Mouse (Mus musculus): ENCODE results near the gene Gm609.
A peak's percentile ranks its signal among the peaks of the same experiment; 100 is the strongest.

Gm609 gene

DNA sequence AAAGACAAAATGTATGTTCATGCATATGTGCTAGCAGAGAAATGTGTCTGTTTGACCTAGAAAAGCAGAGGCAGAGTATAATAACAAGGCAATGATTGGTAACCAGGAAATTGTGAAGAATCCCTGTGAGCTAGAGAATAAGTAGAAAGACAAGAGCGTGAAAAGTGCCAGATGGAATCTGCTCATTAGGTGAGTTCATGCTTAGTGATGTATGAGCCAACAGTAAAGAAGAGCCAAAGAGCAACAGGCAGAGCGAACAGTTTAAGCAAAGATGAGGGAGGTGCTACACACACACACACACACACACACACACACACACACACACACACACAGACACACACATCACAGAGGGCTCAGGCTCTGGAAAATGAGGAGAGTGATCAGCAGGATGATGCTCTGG is 95.3 kb downstream of the Gm609 start:
- DNase-seq (ENCODE audit: low read depth, low spot score), result no peak

DNA sequence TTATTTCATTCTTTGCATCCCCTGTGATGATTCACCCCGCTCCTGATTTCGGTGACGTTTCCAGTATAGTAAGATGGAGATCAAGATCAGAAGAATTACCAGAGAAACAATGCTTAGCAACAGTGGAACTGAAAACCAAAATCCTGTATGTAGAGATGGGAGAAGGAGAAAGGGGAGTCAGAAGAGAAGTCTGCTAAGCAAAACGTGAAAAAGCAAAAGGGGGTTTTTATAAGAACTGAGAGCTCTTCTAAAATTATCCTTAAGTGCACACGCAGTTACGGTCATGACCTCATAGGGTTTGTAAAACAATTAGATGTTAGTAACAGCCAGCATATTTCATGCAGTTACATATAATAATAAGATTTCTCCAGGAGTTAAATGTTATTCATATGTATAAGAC is 100.5 kb downstream of the Gm609 start:
- DNase-seq (ENCODE audit: low read depth, low spot score), result peak; percentile 67

DNA sequence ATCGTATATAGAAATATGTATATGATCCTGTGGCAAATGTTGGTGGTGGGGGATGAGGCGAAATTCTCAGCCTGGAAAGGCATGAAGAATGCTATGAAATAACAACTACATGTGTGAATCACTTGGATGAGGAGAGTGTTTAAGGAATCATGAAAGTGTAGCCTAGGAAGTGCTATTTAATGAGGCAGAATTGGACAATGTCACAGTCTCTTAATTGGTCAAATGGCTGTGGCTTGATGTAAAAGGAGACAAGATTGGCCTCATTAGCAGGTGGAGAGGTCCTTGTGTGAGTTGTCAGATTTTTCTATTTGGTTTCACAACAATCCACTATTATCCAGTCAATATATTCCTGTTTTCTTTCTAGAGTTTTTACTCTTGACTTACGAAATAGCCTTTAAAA is 101.1 kb downstream of the Gm609 start:
- DNase-seq (ENCODE audit: low read depth, low spot score), result peak; percentile 50

DNA sequence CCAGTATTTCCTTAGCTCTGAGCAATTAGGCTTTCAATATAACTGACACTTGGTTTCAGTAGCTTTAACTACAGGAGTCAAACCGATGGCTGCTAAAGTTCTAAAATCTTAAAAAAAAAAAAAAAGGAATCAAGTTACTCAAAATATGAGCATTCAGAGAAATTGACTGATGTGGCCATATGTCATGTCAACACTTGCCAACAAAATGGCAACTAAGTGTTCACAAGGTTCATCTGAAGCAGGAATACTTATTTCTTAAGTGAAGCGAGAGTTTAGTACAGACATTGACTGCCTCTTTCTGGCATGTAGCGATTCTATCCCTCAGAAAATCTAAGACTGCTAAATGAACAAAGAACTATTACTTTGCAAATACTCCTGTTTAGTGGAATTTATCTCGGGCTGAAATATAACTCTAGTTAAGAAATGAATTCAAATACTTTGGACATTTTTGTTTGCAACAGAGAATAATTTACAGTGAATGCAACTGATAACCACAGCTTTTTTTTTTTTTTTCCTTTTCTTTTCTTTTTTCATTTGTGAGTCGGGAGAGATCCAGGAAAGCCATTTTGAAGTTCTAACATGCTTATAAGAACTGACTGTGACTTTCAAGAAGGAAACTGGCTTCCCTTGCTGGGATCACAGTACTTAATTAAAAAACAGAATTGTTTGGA is 102.3 kb downstream of the Gm609 start:
- DNase-seq (ENCODE audit: low read depth, low spot score), result no peak

DNA sequence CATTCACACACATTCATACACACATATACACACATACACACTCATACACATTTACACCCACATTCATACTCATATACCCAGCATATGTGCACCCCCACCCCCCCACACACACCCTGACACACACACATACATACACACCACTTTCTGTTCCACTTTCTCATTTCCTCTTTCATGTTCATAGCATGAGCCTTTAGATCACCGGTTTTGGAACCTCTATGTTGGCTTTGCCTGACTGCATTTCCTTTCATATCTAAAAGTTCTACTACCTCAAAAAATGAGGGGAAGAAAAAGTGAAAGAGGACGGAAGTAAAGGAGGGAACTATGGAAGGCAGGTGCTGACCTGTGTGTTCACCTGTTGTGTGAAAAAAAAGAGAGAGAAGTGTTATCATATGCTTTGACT is 102.9 kb downstream of the Gm609 start:
- peak; percentile 88 for DNase-seq (ENCODE audit: low read depth, low spot score)

DNA sequence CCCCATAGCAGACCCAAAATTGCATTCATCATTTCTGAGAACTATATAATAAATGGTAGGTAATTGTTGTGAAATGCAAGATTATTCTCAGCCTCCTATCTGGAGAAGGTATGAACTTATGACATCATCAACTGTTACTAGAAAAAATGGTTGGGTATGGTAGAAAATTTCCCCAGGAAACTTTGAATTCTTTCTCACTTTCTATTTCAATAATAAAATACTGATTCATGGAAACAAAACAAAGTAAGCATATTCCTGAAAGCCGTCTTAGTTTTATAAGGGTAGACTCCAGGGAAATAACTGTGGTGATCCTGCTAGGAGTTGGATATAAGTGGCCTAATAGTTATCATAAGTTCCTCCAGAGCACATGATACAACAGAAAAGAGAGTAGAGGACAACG is 103.7 kb downstream of the Gm609 start:
- DNase-seq (ENCODE audit: low read depth, low spot score), result no peak

DNA sequence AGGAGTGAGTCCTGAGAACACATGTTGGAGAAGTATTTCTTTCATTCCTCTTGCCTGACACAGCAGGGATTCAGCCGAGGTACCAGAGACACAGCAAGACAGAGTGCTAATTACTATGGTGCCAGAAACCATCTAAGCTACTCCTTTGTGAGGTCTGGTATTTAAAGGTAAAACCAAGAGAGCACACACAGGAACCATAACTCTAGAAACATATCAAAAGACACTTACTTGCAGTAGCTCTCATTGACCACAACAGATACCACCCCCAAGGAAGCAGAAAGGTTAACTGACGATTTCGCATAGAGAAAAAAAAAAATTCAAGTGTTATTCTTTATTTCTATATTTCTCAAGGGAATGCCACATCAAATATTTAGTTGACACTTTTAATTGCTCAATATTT is 111.0 kb downstream of the Gm609 start:
- DNase-seq (ENCODE audit: low read depth, low spot score), result no peak

DNA sequence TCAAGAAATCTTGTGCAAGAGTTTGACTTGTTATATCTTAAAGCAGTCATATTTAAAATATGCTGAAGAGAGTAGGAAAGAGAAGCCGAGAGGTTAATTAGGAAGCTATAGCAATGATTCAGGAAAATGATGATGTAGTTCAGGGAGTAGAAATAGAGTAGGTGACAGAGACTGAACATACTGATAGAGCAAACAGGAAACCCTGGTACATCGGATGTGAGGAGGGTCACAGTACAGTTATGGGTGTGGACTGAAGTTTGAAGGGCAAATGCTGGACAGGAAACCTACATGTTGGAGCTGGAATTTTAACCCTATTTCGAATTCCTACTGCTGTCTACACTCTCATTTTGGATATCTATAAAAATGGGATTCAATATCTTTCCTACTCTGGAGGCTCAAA is 113.8 kb downstream of the Gm609 start:
- no peak for DNase-seq (ENCODE audit: low read depth, low spot score)

DNA sequence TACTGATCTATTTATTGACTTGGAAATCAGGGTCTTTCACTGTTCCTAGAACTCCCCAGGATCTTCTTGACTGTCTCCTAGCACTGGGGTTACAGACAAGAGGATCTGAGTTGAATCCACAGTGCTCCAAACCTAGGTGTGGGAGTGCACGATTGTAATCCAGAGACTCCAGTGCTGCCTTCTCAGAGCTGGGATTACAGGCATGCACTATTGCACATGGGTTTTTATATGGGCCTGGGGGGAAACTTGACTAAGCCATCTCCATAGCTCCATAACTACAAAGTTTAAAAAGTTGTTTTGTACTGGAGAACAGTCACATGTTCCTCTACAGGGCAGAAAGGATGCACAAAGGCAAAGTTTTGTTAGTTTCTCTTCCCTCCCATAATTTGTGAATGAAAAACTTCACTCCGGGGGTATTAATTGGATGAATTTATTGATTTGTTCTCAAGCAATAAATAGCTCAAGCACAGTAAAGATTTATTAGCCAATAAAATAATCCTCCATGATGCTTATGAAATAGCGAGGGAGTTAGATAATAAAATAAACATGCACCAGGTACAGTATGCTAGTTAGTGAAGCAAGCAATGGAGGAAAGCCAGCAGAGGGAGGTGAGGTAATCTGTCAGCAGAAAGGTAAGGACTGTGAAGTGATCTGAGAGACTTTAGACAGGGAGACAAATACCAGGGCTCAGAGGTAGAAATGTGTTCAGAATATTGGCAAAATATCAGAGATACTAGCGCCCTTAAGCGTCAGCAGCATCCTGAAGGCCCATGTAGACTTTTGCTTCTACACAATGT is 114.4 kb downstream of the Gm609 start:
- no peak for DNase-seq (ENCODE audit: low read depth, low spot score)

DNA sequence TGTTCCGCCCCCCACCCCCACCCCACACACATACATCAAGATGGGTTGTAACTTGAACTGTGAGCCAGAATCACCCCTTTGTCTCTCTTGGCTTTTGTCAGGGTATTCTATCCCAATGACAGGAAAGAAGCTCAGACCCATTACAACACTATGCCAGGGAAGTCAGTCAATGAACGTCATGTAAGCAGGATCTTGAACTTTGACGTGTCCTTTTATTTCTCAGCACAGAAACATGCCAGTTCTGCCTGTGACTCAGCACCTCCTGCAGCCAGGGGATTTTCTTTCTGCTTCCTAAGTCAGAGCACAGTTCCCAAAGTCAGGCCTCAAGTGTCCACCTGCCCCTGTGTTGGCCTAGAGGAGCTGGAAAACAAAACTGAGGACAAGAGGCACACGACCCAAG is 115.4 kb downstream of the Gm609 start:
- DNase-seq (ENCODE audit: low read depth, low spot score), result no peak

DNA sequence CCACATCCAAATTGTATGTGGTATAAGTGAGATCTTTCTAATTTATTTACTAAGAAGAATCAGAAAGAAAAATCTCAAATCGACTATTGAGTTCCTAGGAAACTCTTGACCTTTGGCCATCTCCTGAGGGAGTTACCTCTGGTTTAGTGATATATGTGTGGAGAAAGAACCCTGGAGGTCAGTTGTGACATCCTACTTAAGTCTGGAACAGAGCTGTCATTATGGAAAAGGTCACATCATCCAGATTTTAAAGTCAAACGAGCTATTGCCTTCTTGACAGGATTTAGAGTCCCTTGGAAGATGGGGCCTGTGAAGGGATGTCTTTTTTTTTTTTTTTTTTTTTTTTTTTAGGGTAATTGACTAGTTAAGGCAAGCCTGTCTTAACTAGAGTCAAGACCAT is 116.0 kb downstream of the Gm609 start:
- DNase-seq (ENCODE audit: low read depth, low spot score), result no peak

DNA sequence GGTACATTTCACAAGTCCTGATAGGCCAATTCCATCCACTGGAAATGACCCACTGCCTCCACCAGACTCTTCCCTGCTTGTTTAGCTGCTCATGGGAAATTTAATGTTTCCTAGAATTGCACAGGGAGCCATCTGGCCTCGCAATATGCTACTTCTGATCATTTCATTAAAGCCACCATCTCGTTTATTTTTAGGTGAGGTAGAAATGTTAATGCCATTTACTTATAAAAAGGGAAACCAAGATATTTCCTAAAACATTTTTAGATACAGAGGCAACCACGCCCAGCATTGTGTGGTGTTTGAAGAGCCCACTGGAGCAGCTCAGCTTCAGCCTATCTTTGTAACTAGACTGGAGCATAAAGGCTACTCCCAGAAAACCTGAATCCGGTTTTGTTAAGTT is 116.5 kb downstream of the Gm609 start:
- no peak for DNase-seq (ENCODE audit: low read depth, low spot score)

DNA sequence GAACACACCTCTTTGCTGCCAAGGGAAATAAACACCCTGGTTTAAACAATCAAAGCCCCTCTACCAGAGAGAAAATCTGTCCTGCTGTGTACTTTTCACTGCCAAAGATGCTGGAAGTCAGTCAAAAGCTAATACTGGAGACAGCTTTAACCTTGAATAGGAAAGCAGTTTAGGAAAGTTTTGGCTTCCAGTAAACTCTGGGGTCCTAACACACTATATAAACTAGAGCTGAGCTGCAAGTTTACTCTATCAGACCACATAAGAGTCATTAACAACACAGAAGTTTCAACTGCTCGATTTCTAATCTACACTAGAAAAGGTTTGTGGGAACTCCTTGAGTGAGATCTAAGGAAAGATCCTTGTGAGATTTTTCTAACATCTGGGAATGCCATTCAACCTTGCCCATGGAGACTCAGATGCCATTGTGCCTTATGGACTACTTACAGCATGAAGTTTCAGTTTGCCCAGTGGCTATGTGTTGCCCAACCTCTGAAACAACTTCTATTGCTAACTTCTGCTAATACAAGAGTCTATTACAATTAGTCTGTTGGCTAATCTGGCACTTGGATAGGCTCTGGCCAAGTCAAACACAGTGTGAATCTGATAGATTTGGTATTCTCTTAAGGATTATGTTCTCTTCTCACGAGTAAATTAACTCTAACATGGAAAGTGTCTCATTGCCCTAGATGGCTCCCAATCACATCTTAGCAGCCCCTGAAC is 117.1 kb downstream of the Gm609 start:
- DNase-seq (ENCODE audit: low read depth, low spot score), result no peak

DNA sequence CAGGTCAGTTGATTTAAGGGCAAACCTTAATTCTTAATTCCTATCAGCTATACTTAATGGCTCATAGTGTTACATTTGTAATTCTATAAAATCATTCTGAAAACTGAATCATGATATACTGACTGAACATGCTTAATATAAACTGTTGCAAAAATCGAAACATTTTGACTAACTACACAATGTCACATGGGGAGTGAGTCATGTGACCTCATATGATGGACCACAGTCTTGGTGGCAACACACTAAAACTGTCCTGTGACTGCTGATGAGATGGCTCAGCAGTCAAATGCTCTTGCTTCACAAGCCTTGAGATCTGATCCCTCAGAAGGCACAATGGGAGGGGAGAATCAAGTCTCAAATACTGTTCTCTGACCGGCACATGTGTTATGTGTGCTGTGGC is 118.7 kb downstream of the Gm609 start:
- DNase-seq (ENCODE audit: low read depth, low spot score), result no peak

DNA sequence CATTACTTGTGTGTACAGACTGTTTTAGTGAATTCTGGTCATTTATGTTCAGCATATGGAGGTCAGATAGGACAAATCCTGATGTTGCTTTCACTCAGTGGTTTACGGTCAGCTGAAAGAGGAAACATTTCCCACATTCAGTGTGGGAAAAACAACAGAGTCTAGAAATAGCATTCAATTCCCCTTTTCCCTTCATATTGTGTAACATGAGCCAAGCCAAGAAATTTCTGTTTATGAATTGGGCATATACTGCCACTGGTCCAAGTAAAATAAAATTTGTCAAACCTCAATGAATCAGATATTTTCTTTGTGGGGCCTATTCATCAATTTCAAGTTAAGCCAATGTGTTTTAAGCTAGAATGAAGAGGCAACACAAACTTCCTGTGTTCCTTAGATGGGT is 121.7 kb downstream of the Gm609 start:
- DNase-seq (ENCODE audit: low read depth, low spot score), result no peak

DNA sequence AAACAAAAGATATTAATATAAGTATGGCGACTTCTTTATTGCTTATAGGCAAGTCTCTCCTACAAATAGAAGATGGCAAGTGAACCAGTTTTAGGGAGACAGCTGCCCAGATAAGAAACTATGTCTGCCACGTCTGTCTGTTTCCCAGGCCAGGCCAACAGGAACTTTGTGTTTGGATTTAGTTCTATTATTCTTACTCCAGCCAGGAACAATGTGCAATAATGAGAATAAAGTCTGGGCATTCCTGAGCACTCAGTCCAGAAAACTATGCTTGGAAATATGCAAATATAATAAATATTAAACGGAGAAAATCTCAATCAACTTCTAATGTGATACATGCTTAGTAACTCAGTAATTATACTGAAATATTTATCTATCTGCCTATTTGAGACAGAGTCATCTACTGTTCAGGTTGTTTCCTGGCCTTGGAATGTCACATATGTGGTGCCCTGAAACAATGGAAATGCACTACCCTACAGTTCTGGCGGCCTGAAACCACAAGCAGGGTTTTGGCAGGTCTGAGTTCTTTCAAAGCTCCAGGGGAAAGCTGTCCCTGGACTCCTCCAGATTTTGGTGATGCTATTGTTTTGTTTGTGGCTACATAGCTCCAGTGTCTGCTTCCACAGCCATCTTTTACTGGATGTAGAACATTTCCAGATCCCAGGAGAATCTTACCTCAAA is 123.3 kb downstream of the Gm609 start:
- DNase-seq (ENCODE audit: low read depth, low spot score), result no peak

DNA sequence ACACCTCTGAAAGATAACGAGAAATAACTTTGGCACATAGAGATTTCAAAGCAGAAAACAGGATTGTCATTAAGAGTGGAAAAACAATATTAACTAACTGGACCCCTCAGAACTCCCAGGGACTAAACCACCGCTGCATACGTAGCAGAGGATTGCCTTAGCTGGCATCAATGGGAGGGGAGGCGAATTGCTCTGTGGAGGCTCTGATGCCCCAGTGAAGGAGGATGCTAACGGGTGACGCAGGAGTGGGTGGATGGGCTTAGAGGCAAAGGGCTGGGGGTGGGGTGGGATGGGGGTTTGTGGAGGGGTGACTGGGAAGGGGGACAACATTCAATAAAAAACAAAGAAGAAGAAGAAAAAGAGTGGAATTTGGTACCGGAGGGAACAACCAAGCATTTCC is 126.7 kb downstream of the Gm609 start:
- DNase-seq (ENCODE audit: low read depth, low spot score), result no peak

DNA sequence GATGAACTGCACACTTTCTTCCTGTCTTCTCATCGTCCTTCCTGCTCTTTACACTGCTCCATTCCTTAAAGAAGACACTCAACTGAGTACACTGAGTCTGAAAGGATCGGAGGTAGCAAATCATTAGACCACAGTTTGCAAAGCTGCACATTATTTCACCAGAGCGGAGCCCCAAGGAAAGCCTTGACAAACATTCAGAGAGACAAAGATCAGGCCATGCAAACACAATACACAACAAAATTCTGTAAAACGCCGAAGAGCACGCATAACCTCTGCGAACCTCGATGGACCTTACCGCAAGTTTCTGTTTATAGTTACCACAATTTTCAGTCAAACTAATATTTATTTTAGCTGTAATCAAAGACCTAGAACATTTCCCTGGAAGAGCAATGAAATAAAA is 127.4 kb downstream of the Gm609 start:
- peak; percentile 54 for DNase-seq (ENCODE audit: low read depth, low spot score)

DNA sequence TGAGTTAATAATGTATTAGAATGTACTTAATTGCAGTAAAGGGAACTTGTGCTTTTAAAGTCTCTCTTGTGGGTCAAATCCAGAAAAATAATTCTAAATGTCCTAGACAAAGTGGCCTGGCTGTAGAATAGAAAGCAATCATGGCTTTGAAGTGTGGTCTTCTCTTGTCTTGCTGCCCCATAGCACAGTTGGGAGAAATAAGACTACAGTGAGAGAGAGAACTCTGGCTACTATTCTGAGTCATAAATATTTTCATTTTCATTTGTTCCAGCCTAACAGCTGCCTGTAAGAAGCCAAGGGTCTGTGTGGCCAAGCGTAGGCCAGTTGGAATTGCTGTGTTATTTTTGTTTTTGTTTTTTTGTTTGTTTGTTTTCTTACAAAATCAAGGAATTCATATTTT is 128.1 kb downstream of the Gm609 start:
- peak; percentile 71 for DNase-seq (ENCODE audit: low read depth, low spot score)

DNA sequence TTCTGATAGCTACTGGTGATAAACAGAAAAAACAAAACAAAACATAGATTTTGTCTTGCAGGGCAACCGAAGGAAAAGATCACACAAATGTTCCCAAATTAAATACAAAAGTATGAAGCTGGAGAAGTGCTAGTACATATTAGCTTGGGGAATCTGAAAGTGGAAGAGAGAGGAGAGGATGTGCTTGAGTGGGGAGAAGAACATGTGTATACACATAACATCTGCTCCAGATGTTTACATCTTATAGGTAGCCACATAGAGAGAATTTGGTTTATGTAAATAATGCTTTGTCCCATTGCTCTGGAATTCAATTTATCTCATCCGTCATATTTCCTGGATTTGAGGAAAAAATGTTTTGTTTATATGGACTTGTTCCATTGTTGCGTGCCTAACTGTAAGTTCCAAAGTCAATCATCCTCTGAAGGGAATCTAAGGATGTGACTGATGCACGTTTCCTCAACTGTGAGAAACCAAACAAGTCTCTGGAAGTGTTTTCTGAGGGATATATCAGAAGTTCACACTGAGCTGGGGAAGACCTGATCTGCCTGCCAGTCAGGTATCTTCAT is 129.2 kb downstream of the Gm609 start:
- no peak for DNase-seq (ENCODE audit: low read depth, low spot score)
